Mouse (Mus musculus) adrenal gland, adult 8-10 months (tissue): ENCODE measurements around the gene Olfr1016. TPM values are rescaled to one million over a fixed set of nuclear protein-coding genes. Genes with fewer than 3 reads are reported as not detected.

Experiments
- DNase-seq: peaks from one replicate; pipeline ENCODE4 v3.0.0; 2022
- total RNA-seq, 4 experiments: library from RNA; stranded (reverse); gene quantifications; 2 replicates each; pipeline ENCODE4 v1.2.4; 2022

Gene Olfr1016
- total RNA-seq: not detected

DNA sequence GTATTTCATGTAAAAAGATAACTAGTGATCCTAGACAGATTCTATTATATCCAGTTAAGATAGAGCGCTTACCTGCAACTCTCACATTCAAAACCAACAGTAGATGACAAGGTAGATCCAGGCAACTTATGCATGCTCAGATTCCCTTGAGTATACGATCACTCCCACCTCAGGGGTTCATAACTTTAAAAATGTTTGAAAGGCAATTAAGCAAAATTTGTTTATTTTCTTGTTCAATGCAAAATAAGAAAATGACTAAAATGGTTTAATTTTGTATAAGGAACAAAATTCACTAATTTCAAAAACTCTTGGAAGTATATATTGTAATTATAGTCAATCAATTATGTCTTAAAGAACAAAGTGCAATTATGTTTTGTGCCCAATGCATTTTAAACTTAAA is at the start of gene Olfr1016:
TSS of gene Olfr1016 (minus strand) at position 101 of the 400 bp plus-strand sequence.
- DNase-seq: no peak

- no peak for DNase-seq
These were observed 44.4 kb upstream of the Olfr1016 start, which contains the start of gene Olfr1020 for GRCm38 (mm10) chr2:85846730-85847129. Gene Olfr1020, plus strand, starts transcription at chr2:85847030.

GRCm38 (mm10) chr2:85845383-85845782 is 43.0 kb upstream of the Olfr1016 start, which contains the start of gene Olfr1019:
Gene Olfr1019, minus strand, starts transcription at chr2:85845483.
- DNase-seq: no peak

DNA sequence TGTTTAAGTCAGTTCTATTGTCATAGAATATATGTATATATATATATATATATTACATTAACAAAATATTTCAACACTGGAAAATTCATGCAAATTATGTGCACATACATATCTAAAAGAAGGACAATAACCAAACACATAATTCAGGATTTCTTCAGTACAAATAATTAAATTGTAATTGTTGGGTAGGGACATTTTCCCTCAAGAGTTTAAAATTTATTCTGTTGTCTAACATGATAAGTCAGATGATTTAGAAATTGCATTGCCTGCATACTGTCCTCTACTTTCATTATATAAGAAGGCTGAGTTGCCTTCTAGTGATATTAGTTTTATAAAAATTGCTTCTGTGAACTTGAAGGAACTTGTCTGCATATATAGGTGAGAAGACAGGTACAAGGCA is 15.8 kb upstream of the Olfr1016 start, which contains the start of gene Olfr1018:
TSS of gene Olfr1018 (plus strand) at position 301 of the 400 bp plus-strand sequence.
- DNase-seq: no peak

- no peak for DNase-seq
These were observed 2.2 kb upstream of the Olfr1016 start for GRCm38 (mm10) chr2:85804501-85804900.

DNA sequence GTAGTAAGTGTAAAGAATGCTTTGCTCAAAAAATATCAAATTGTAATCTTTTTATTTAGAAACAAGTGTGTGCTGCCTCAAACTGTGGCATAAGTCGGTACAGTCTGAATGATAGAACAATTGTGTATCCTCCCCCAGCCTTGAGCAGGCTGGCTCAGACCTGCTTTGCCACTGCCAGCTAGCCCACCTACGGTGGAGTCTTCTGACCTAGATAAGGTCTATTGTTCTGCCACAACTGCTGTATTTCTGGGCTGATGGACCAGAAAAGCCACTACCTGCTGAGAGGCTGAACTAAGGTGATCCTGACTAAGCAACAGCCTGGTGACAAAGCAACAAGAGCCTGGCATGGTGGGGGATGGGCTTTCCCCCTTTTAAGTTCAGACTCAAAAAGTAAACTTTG is 10.0 kb downstream of the Olfr1016 start:
- DNase-seq: no peak

DNA sequence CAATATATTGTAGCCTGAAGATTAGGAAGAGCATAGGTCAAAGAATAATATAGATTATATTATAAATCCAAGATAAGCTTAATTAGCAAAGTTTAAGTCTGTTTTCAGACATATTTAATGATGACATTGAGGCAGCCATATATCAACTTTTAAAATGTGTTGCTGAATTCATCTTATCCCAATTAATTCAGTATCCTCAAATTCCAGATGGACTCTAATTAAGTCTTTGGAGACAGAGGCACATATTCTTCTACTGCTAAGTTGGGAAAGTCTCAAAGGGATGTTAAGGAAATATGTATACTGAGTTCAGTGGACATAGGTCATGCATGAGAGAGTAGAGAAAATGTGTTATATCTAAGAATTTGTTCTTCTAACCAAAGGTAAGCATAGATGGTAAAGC is 20.6 kb downstream of the Olfr1016 start, which contains the start of gene Olfr1015:
TSS of gene Olfr1015 (plus strand) at position 301 of the 400 bp plus-strand sequence.
- no peak for DNase-seq

GRCm38 (mm10) chr2:85772413-85772812 is 29.9 kb downstream of the Olfr1016 start, which contains the start of gene Olfr1014:
Gene Olfr1014, plus strand, starts transcription at chr2:85772713.
- DNase-seq: no peak

GRCm38 (mm10) chr2:85766798-85767197 is 35.5 kb downstream of the Olfr1016 start, which contains the start of gene Olfr1013:
Gene Olfr1013, plus strand, starts transcription at chr2:85767098.
- DNase-seq: no peak

- no peak for DNase-seq
These were observed 39.7 kb downstream of the Olfr1016 start, which contains the start of gene Olfr1012 for GRCm38 (mm10) chr2:85762666-85763065. Gene Olfr1012, minus strand, starts transcription at chr2:85762766.

- DNase-seq: no peak
These were observed 48.5 kb downstream of the Olfr1016 start for GRCm38 (mm10) chr2:85753822-85754221.

Other genes with a start within 250 kb of the Olfr1016 start
- gene Olfr996, start 223.3 kb downstream of the Olfr1016 start, total RNA-seq: not detected
- not detected for gene Olfr998, start 213.6 kb downstream of the Olfr1016 start, total RNA-seq
- not detected for gene Olfr1000, start 190.6 kb downstream of the Olfr1016 start, total RNA-seq
- gene Olfr1002, start 151.8 kb downstream of the Olfr1016 start, total RNA-seq: not detected
- not detected for gene Olfr154, start 138.1 kb downstream of the Olfr1016 start, total RNA-seq
- gene Olfr1006, start 123.8 kb downstream of the Olfr1016 start, total RNA-seq: not detected
- gene Olfr1008, start 113.1 kb downstream of the Olfr1016 start, total RNA-seq: not detected
- gene Olfr1009, start 87.1 kb downstream of the Olfr1016 start, total RNA-seq: under 1 TPM in 3 of 4 experiments, not detected in 1; 0.17 to 0.24 (median 0.22) TPM
- gene Olfr1012, start 39.8 kb downstream of the Olfr1016 start, total RNA-seq: not detected
- gene Olfr1013, start 35.4 kb downstream of the Olfr1016 start, total RNA-seq: not detected
- gene Olfr1014, start 29.8 kb downstream of the Olfr1016 start, total RNA-seq: not detected
- under 1 TPM in 1 of 4 experiments, not detected in 3; 0.46 TPM for gene Olfr1015, start 20.5 kb downstream of the Olfr1016 start, total RNA-seq
- not detected for gene Olfr1018, start 15.9 kb upstream of the Olfr1016 start, total RNA-seq
- gene Olfr1019, start 42.9 kb upstream of the Olfr1016 start, total RNA-seq: not detected
- not detected for gene Olfr1020, start 44.5 kb upstream of the Olfr1016 start, total RNA-seq
- gene Olfr1022, start 66.0 kb upstream of the Olfr1016 start, total RNA-seq: not detected
- gene Olfr1023, start 83.1 kb upstream of the Olfr1016 start, total RNA-seq: not detected
- not detected for gene Olfr1024, start 102.5 kb upstream of the Olfr1016 start, total RNA-seq
- not detected for gene Olfr1025-ps1, start 112.6 kb upstream of the Olfr1016 start, total RNA-seq
- gene Olfr1026, start 119.0 kb upstream of the Olfr1016 start, total RNA-seq: not detected
- not detected for gene Olfr1028, start 147.9 kb upstream of the Olfr1016 start, total RNA-seq
- not detected for gene Olfr1029, start 171.4 kb upstream of the Olfr1016 start, total RNA-seq
- gene Olfr1030, start 176.7 kb upstream of the Olfr1016 start, total RNA-seq: not detected
- not detected for gene Olfr1031, start 187.8 kb upstream of the Olfr1016 start, total RNA-seq
- not detected for gene Olfr1032, start 203.0 kb upstream of the Olfr1016 start, total RNA-seq
- gene Olfr1033, start 218.1 kb upstream of the Olfr1016 start, total RNA-seq: 1 to 10 TPM; 1.4 to 3.2 (median 1.8) TPM
- under 1 TPM; 0.13 to 0.25 (median 0.14) TPM for gene Olfr1034, start 243.3 kb upstream of the Olfr1016 start, total RNA-seq